Mouse (Mus musculus) urinary bladder, adult 2 months (tissue): Measurements from ENCODE around the gene Clcn1. TPM values are rescaled to one million over a fixed set of nuclear protein-coding genes. Genes with fewer than 3 reads are reported as not detected.

Experiments used
- DNase-seq: peaks from one replicate; pipeline ENCODE4 v3.0.0; 2022; ENCODE audit warnings: low spot score
- polyA plus RNA-seq: library from polyadenylated mRNA; depleted of rRNA; stranded (reverse); fragments of >200 nt; gene quantifications from 2 replicates; pipeline ENCODE4 v1.2.3, GENCODE M21; 2012

The Clcn1 gene
- polyA plus RNA-seq, 1 experiment = 0.21 TPM

GRCm38 (mm10) chr6:42350021-42350967 is 63.8 kb downstream of the Clcn1 start:
- peak; percentile 76 for DNase-seq

- no peak for DNase-seq
These were observed 64.7 kb downstream of the Clcn1 start for GRCm38 (mm10) chr6:42350968-42351775.

GRCm38 (mm10) chr6:42351776-42352485 is 65.4 kb downstream of the Clcn1 start:
- no peak for DNase-seq

GRCm38 (mm10) chr6:42352486-42352846 is 66.0 kb downstream of the Clcn1 start:
- no peak for DNase-seq

- no peak for DNase-seq
These were observed 66.7 kb downstream of the Clcn1 start for GRCm38 (mm10) chr6:42353180-42353579.

- DNase-seq = no peak
These were observed 67.9 kb downstream of the Clcn1 start for GRCm38 (mm10) chr6:42354076-42355019.

- DNase-seq = no peak
These were observed 68.9 kb downstream of the Clcn1 start for GRCm38 (mm10) chr6:42355366-42355765.

GRCm38 (mm10) chr6:42355794-42356600 is 69.5 kb downstream of the Clcn1 start:
- no peak for DNase-seq

- no peak for DNase-seq
These were observed 70.4 kb downstream of the Clcn1 start for GRCm38 (mm10) chr6:42356913-42357312.

- DNase-seq = no peak
These were observed 71.4 kb downstream of the Clcn1 start for GRCm38 (mm10) chr6:42357901-42358300.

GRCm38 (mm10) chr6:42358901-42359300 is 72.4 kb downstream of the Clcn1 start:
- DNase-seq = no peak

- DNase-seq = no peak
These were observed 73.1 kb downstream of the Clcn1 start for GRCm38 (mm10) chr6:42359364-42360147.

- DNase-seq = no peak
These were observed 73.9 kb downstream of the Clcn1 start for GRCm38 (mm10) chr6:42360231-42360840.

GRCm38 (mm10) chr6:42361041-42361895 is 74.8 kb downstream of the Clcn1 start:
- DNase-seq = no peak

GRCm38 (mm10) chr6:42362074-42362473 is 75.6 kb downstream of the Clcn1 start:
- DNase-seq = no peak

- DNase-seq = no peak
These were observed 76.0 kb downstream of the Clcn1 start for GRCm38 (mm10) chr6:42362497-42362896.

GRCm38 (mm10) chr6:42362974-42363373 is 76.5 kb downstream of the Clcn1 start:
- DNase-seq = no peak

GRCm38 (mm10) chr6:42364066-42364465 is 77.6 kb downstream of the Clcn1 start:
- DNase-seq = no peak
